9 mouse cellular contexts compared by ENCODE assay signal in the genomic region with DNA sequence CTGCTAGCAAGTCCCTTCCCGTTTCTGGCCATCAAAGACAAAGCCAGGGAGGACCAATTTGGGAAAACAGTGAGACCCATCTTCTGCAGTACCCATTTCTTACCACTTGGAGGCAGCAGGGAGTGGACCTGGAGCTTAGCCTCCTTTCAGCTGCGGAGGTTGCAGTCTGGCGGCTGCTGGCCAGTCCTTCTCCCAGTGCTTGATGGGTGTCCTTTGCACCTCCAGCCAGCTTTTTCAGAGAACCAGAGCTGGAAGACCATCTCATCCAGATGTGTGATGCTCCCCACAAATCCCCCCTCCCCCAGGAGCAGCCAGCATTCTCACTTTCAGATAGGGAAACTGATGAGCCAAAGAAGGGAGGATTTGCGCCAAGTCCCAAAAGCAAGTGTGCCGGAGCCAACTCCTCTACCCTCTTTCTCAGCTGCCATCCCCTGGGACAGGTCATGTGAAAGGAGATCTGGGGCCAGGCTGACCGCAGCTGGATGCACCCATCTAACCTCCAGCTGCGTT. TPM values are rescaled to one million over a fixed set of nuclear protein-coding genes. Genes with fewer than 3 reads are reported as not detected.
DNase-seq lines count a peak whose midpoint lies in the region; ATAC-seq and TF ChIP-seq lines count a peak whose summit lies in the region.
"Had no signal": no experiment of that assay in that cellular context is flagged by ENCODE, and none has a peak within 500 bp of the region (broad histone marks: within the 10 kb centered on the region; RNA-seq: fewer than 3 reads in every experiment).

No protein-coding gene starts in this region.

- 39% methylated on average over 7 of the region's 7 CpGs for WGBS in large intestine, adult 2 months
- 31% methylated on average over 7 of the region's 7 CpGs for WGBS in lung, postnatal 0 days

- H3K27ac ChIP-seq in lung, postnatal 0 days (ENCODE audit: low read length) = no peak overlapping the region
- H3K27ac ChIP-seq: lung, embryonic 15.5 days had no signal

- no peaks in the 10 kb centered on the region for H3K27me3 ChIP-seq in lung, postnatal 0 days (replicated peaks; ENCODE audit: insufficient read depth, low read length)

- H3K4me3 ChIP-seq in lung, postnatal 0 days (ENCODE audit: low read depth, low read length) = no peak overlapping the region
- H3K4me3 ChIP-seq: lung, embryonic 15.5 days had no signal

- no peak overlapping the region for H3K9ac ChIP-seq in lung, postnatal 0 days (replicated peaks; ENCODE audit: low read depth)
- H3K9ac ChIP-seq: lung, embryonic 15.5 days had no signal

- H3K9me3 ChIP-seq in lung, postnatal 0 days (ENCODE audit: low read length) = no peaks in the 10 kb centered on the region
- H3K9me3 ChIP-seq: lung, embryonic 15.5 days had no signal

- H3K4me2 ChIP-seq in lung, postnatal 0 days (replicated peaks; ENCODE audit: low read depth, low read length) = no peak overlapping the region
- H3K4me2 ChIP-seq: lung, embryonic 15.5 days had no signal

- TF ChIP-seq CTCF in lung, postnatal 0 days (IDR thresholded peaks at IDR 0.05) = peak; percentile 94

- no peak for ATAC-seq in CD4-positive, CD25-positive, alpha-beta regulatory T cell, adult 4 months
- ATAC-seq in lung, postnatal 0 days = no peak; the same call in 1 of the 2 replicates

- DNase-seq in CD4-positive, CD25-positive, alpha-beta regulatory T cell, adult 2 months (ENCODE audit: low read depth, low spot score) = peak; percentile 54
- peak; percentile 44 for DNase-seq in adrenal gland, adult 8-10 months
- DNase-seq in embryo, embryonic 11 days = peak; percentile 81
- DNase-seq in heart, postnatal 10 days = peak; percentile 85 to 88
- peak; percentile 31 for DNase-seq in large intestine, adult 2 months (ENCODE audit: low read depth, low spot score)
- DNase-seq in lung, postnatal 0 days (ENCODE audit: low spot score) = peak; percentile 70
- DNase-seq in right cerebral cortex, postnatal 36 days (ENCODE audit: low spot score in 2 of 2) = peak; percentile 58 to 62

- no peak for TF ChIP-seq EP300 in lung, postnatal 0 days (IDR thresholded peaks at IDR 0.05)

- intact Hi-C loops in heart, postnatal 10 days (cut with DNase I) = loop anchor here (1.0 kb wide), 1 partner anchor 46 kb away; no protein-coding TSS in a partner anchor

- no peaks in the 10 kb centered on the region for H3K36me3 ChIP-seq in lung, postnatal 0 days (ENCODE audit: insufficient read depth, low read length)
- H3K36me3 ChIP-seq: lung, embryonic 15.5 days had no signal

- no peaks in the 10 kb centered on the region for H3K4me1 ChIP-seq in lung, postnatal 0 days (ENCODE audit: insufficient read depth, low read depth, low read length)

RNA-seq across cellular contexts. Expression of a gene that starts 20.7 kb away (rescaled TPM):
- not detected for polyA plus RNA-seq in CD4-positive, CD25-positive, alpha-beta regulatory T cell, adult 4 months (2017; shearing (Covaris generic))
- total RNA-seq in adrenal gland, adult 8-10 months (2022) = 1 to 10 TPM in 1 of 4 experiments, under 1 TPM in 2, not detected in 1; 0.29 to 1.5 (median 0.40) TPM
- total RNA-seq in heart, postnatal 10 days (2021) = under 1 TPM in 1 of 2 experiments, not detected in 1; 0.32 TPM
- polyA plus RNA-seq in large intestine, adult 2 months (2012; rRNA removed) = 2.2 and 3.0 TPM in 2 replicates
- polyA plus RNA-seq in lung, postnatal 0 days (2015; fragmentation: Nextera tagmentation; extraction: Ambion mirVana) = 0.30 TPM in 1 of 2 replicates, not detected in the other

RNA-seq across cellular contexts. Expression of a gene that starts 21.1 kb away (rescaled TPM):
- not detected for polyA plus RNA-seq in CD4-positive, CD25-positive, alpha-beta regulatory T cell, adult 4 months (2017; shearing (Covaris generic))
- 10 to 100 TPM in 1 of 4 experiments, 1 to 10 TPM in 3; 6.4 to 15.0 (median 8.1) TPM for total RNA-seq in adrenal gland, adult 8-10 months (2022)
- total RNA-seq in heart, postnatal 10 days (2021) = 10 to 100 TPM; 42.6 to 43.4 TPM
- 7.7 and 9.0 TPM in 2 replicates for polyA plus RNA-seq in large intestine, adult 2 months (2012; rRNA removed)
- 9.1 and 10.4 TPM in 2 replicates for polyA plus RNA-seq in lung, postnatal 0 days (2015; fragmentation: Nextera tagmentation; extraction: Ambion mirVana)

RNA-seq across cellular contexts. Expression of a gene that starts 47.5 kb away (rescaled TPM):
- polyA plus RNA-seq in CD4-positive, CD25-positive, alpha-beta regulatory T cell, adult 4 months (2017; shearing (Covaris generic)) = not detected
- total RNA-seq in adrenal gland, adult 8-10 months (2022) = 1 to 10 TPM; 1.2 to 2.3 (median 1.8) TPM
- total RNA-seq in heart, postnatal 10 days (2021) = 1 to 10 TPM; 2.1 to 2.3 TPM
- polyA plus RNA-seq in large intestine, adult 2 months (2012; rRNA removed) = 0.49 and 0.72 TPM in 2 replicates
- polyA plus RNA-seq in lung, postnatal 0 days (2015; fragmentation: Nextera tagmentation; extraction: Ambion mirVana) = 1.3 TPM in 2 replicates

Comparison
In these comparisons a context has a peak if more than half of its experiments do, and no peak if none do; other contexts are left out.
1. DNase-seq: peak in every context shown above with its lines; median percentile 86 in heart, postnatal 10 days; 81 in embryo, embryonic 11 days; 70 in lung, postnatal 0 days; 60 in right cerebral cortex, postnatal 36 days; 54 in CD4-positive, CD25-positive, alpha-beta regulatory T cell, adult 2 months; 44 in adrenal gland, adult 8-10 months; 31 in large intestine, adult 2 months.